Mouse (Mus musculus) intestine, embryonic 14.5 days (tissue): ENCODE measurements around the gene Bcl2a1c. TPM values are rescaled to one million over a fixed set of nuclear protein-coding genes. Genes with fewer than 3 reads are reported as not detected.
"Not testable (repeated sequence)": the region's sequence is repeated elsewhere in the genome, so short reads cannot be mapped to it uniquely, and the experiment has no call there.

Experiments
- ATAC-seq: fragments of 200-750 bp; cut with Nextera tagmentation; replicated peaks from 2 replicates; pipeline ENCODE4 v1.8.0; 2017; ENCODE audit warnings: low read depth, moderate number of reproducible peaks, moderate TSS enrichment, moderate library complexity; ENCODE audit not compliant: low FRiP score, low TSS enrichment
- DNase-seq: peaks from one replicate; pipeline ENCODE4 v3.0.0-alpha.2; 2018; ENCODE audit warnings: low spot score
- H3K27ac ChIP-seq: fragments of 300-500 bp; sonication (generic); 2 replicates; pipeline ENCODE4 v1.5.1; 2014; ENCODE audit warnings: low read depth, mild to moderate bottlenecking, control low read depth
- H3K27me3 ChIP-seq: fragments of 300-500 bp; sonication (generic); replicated peaks from 2 replicates; pipeline ENCODE4 v1.6.1; 2014; ENCODE audit warnings: low read length, control low read depth; ENCODE audit not compliant: control insufficient read depth, insufficient read depth
- H3K36me3 ChIP-seq: fragments of 300-500 bp; sonication (generic); 2 replicates; pipeline ENCODE4 v1.6.1; 2014; ENCODE audit warnings: low read length, control low read depth; ENCODE audit not compliant: control insufficient read depth, insufficient read depth
- H3K4me1 ChIP-seq: fragments of 300-500 bp; sonication (generic); replicated peaks from 2 replicates; pipeline ENCODE4 v1.6.1; 2014; ENCODE audit warnings: low read length, control low read depth, mixed read lengths; ENCODE audit not compliant: control insufficient read depth, insufficient read depth
- H3K4me2 ChIP-seq: fragments of 300-500 bp; sonication (generic); 2 replicates; pipeline ENCODE4 v1.6.1; 2014; ENCODE audit warnings: low read length
- H3K4me3 ChIP-seq: fragments of 300-500 bp; sonication (generic); 2 replicates; pipeline ENCODE4 v1.5.1; 2014; ENCODE audit warnings: low read depth, low read length, control low read depth, mixed read lengths
- H3K9ac ChIP-seq: fragments of 300-500 bp; sonication (generic); 2 replicates; pipeline ENCODE4 v1.6.1; 2014; ENCODE audit warnings: mild to moderate bottlenecking, low read length
- H3K9me3 ChIP-seq: fragments of 300-500 bp; sonication (generic); 2 replicates; pipeline ENCODE4 v1.6.1; 2016; ENCODE audit warnings: low read length, control low read depth; ENCODE audit not compliant: control insufficient read depth
- WGBS: fragments of 180-500 bp; shearing (Covaris S2); extraction: QIAGEN DNeasy Blood & Tissue Kit; methylation state at CpG from one replicate; pipeline ENCODE4 v1.1.7; 2014; 5-methylcytosine and 5-hydroxymethylcytosine counted together
- polyA plus RNA-seq: library from polyadenylated mRNA; unstranded; fragments of >200 nt; fragmentation: Nextera tagmentation; extraction: Ambion mirVana; gene quantifications from 2 replicates; pipeline ENCODE4 v1.2.1, GENCODE M21; 2014

The Bcl2a1c gene
- polyA plus RNA-seq, result not detected in 2 replicates

DNA sequence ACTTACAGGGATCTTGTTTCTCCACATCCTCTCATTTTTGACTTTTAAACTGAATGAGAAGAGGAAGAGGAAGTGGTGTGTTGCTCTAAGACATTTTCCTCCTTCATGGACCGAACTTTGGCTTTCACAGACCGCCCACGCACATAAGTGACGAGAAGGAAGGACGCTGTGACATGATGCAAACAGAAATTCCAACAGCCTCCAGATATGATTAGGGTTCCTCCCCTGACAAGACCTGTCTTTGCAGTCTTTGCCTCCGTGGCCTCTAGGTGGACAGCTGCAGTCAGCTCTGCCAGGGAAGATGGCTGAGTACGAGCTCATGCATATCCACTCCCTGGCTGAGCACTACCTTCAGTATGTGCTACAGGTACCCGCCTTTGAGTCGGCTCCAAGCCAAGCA, at the start of gene Bcl2a1c:
Gene Bcl2a1c, plus strand, starts transcription at position 281 of the 400 bp plus-strand sequence.
- not testable (repeated sequence) for ATAC-seq, H3K9me3 ChIP-seq, H3K36me3 ChIP-seq, H3K4me1 ChIP-seq, H3K27ac ChIP-seq, H3K4me2 ChIP-seq, H3K9ac ChIP-seq, DNase-seq, H3K27me3 ChIP-seq, H3K4me3 ChIP-seq
- 77% methylated on average over 9 of the region's 9 CpGs for WGBS

DNA sequence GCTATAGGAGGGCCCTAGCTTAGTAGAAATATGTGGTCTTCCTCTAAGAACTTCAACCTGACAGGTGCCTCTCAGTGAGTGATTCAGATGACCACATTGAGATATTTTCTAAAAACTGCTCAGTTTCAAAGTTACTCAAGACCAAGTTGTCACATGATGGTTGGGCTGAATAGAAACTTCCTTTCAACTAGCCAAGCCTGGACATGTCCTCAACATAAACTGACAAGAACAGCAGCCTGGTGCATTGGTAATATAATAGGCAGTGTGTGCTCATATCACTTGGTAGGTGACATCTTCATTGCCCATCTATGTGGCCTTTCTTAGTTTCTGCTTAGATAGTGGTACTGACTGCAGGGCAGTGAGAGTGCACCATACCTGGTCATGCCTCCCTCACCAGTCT, 24.0 kb upstream of the Bcl2a1c start:
- H3K9ac ChIP-seq, H3K4me1 ChIP-seq, H3K27me3 ChIP-seq, H3K9me3 ChIP-seq, H3K36me3 ChIP-seq, DNase-seq, H3K4me3 ChIP-seq, ATAC-seq, H3K27ac ChIP-seq, H3K4me2 ChIP-seq: not testable (repeated sequence)

- H3K9me3 ChIP-seq, DNase-seq, H3K36me3 ChIP-seq, H3K27me3 ChIP-seq, H3K9ac ChIP-seq, H3K27ac ChIP-seq, H3K4me1 ChIP-seq, H3K4me2 ChIP-seq, H3K4me3 ChIP-seq, ATAC-seq: not testable (repeated sequence)
- WGBS, result 85% methylated on average over 2 of the region's 2 CpGs
Observed at GRCm38 (mm10) chr9:114311752-114312151, 18.2 kb upstream of the Bcl2a1c start.

DNA sequence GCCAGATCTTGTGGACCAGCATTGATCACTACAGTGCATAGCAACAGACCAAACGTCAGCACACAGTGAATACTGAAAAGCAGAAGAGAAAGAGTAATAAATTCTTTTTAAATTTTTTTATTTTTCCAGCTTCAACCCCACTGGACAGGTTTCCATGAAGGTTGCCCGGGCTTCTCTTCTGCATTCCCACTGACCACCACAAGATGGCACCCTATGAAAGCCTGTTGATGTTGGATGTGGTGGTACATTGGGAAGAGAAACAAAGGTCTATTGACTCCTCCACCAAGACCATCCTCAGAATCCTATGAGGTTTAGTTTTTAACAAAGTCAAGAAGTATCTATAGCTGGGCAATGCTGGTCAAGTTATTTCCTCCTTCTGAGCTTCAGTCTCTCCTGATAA, 11.9 kb upstream of the Bcl2a1c start:
- DNase-seq, result peak; percentile 91
- Histone ChIP-seq H3K9ac (no peak overlapping the region), H3K9me3 (no peaks in the 10 kb centered on the region), H3K27me3 (no peaks in the 10 kb centered on the region), H3K4me1 (no peaks in the 10 kb centered on the region), H3K4me3 (no peak overlapping the region), H3K4me2 (no peak overlapping the region), H3K36me3 (no peaks in the 10 kb centered on the region), H3K27ac (no peak overlapping the region)
- 3% methylated on average over 2 of the region's 2 CpGs for WGBS
- no peak for ATAC-seq

- Histone ChIP-seq H3K4me1 (no peaks in the 10 kb centered on the region), H3K36me3 (no peaks in the 10 kb centered on the region), H3K9ac (no peak overlapping the region), H3K27ac (no peak overlapping the region), H3K4me2 (no peak overlapping the region), H3K9me3 (no peaks in the 10 kb centered on the region), H3K27me3 (no peaks in the 10 kb centered on the region), H3K4me3 (no peak overlapping the region)
- 62% methylated on average over 3 of the region's 3 CpGs for WGBS
- DNase-seq (no peak), ATAC-seq (no peak)
Observed at GRCm38 (mm10) chr9:114326011-114326748, 3.8 kb upstream of the Bcl2a1c start.

GRCm38 (mm10) chr9:114328332-114328731, 1.6 kb upstream of the Bcl2a1c start:
- not testable (repeated sequence) for H3K36me3 ChIP-seq, DNase-seq, H3K4me1 ChIP-seq, H3K27ac ChIP-seq, H3K4me3 ChIP-seq, H3K4me2 ChIP-seq, H3K9ac ChIP-seq, H3K27me3 ChIP-seq, H3K9me3 ChIP-seq, ATAC-seq

DNA sequence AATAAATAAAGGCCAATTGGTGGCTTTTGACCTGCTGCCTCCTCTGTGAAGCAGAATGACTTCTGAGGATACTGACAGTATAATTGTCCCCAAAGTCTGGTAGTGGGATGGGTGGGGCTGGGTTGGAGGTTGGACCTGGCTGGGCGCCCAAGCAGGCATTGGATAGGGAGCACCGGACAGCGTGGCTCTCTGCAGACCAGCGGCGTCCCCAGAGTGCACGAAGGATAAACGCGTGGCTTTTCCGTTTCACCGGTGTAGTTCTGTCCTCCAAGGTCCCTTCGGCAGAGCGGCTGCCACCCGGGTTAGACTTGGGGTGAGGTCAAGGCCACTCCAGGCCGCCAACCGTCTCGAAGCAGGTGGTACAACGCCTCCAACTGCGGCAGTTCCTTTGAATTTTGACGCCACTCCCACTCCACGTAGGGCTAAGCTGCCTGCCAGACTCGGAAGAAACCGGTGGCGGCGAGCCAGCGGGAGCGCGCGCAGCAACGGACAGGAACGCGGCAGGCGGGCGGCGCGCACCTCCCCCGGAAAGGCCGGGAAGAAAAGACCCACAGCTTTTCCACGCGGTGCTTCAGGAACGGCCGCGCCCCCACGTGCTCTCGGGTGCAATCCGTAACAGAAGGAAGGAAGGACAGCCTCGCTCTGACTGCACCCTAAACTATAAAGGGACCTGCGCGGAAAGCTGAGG, 38.0 kb downstream of the Bcl2a1c start:
- Histone ChIP-seq H3K36me3 (no peaks in the 10 kb centered on the region), H3K9ac (peak overlapping the region; percentile 51), H3K4me2 (peak overlapping the region; percentile 84), H3K4me1 (no peaks in the 10 kb centered on the region), H3K27ac (no peak overlapping the region), H3K4me3 (peak overlapping the region; percentile 49), H3K9me3 (no peaks in the 10 kb centered on the region), H3K27me3 (no peaks in the 10 kb centered on the region)
- peak; percentile 91 for DNase-seq
- peak; percentile 85 for ATAC-seq
- WGBS, result under 1% methylated on average over 48 of the region's 48 CpGs

GRCm38 (mm10) chr9:114368471-114368858, 38.5 kb downstream of the Bcl2a1c start:
- no peak; the same call in 1 of the 2 replicates for ATAC-seq
- no peaks in the 10 kb centered on the region for H3K9me3 ChIP-seq
- peak overlapping the region; percentile 51 for H3K9ac ChIP-seq
- H3K4me2 ChIP-seq, result peak overlapping the region; percentile 84
- WGBS, result 14% methylated on average over 12 of the region's 12 CpGs
- no peaks in the 10 kb centered on the region for H3K27me3 ChIP-seq
- peak overlapping the region; percentile 49 for H3K4me3 ChIP-seq
- no peaks in the 10 kb centered on the region for H3K4me1 ChIP-seq
- H3K36me3 ChIP-seq, result no peaks in the 10 kb centered on the region
- DNase-seq, result no peak
- no peak overlapping the region for H3K27ac ChIP-seq

DNA sequence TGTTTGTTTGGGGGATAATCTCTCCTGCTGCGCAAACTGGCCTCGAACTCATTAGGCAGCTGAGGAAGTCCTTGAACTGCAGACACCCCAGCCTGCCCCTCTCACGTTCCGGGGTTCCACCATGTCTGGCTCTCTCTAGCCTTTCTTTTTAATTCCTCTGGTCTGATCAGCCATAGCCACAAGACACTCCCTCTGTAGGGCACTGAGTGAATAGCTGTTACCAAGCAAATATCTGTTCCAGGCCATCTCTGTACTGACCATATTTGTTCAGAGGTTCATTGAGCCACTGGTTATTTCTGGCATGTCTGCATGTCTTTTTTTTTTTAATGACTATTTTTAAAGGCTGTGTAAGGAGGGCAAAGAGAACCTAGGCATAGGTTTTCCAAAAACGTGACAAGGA, 39.5 kb downstream of the Bcl2a1c start:
- not testable (repeated sequence) for H3K27ac ChIP-seq, H3K4me3 ChIP-seq, H3K27me3 ChIP-seq, H3K4me2 ChIP-seq, H3K9ac ChIP-seq, H3K4me1 ChIP-seq, ATAC-seq, H3K9me3 ChIP-seq, H3K36me3 ChIP-seq, DNase-seq
- 67% methylated on average over 5 of the region's 5 CpGs for WGBS
